Mouse (Mus musculus) cerebellum, adult 9-11 months (tissue): Measurements from ENCODE around the gene Plbd2.

ENCODE experiments used
- DNase-seq: peaks from one replicate; pipeline ENCODE4 v3.0.0; 2022

Plbd2 gene

GRCm38 (mm10) chr5:120472770-120473169 lies 30.7 kb downstream of the Plbd2 start, which contains the start of gene Sdsl:
Sdsl (minus strand) TSS chr5:120472810.
- DNase-seq, result no peak

- no peak for DNase-seq
These were observed 31.9 kb downstream of the Plbd2 start for GRCm38 (mm10) chr5:120471538-120471937.

- no peak for DNase-seq
These were observed 34.6 kb downstream of the Plbd2 start for GRCm38 (mm10) chr5:120468830-120469229.

- no peak for DNase-seq
These were observed 35.1 kb downstream of the Plbd2 start for GRCm38 (mm10) chr5:120468336-120468735.

DNA sequence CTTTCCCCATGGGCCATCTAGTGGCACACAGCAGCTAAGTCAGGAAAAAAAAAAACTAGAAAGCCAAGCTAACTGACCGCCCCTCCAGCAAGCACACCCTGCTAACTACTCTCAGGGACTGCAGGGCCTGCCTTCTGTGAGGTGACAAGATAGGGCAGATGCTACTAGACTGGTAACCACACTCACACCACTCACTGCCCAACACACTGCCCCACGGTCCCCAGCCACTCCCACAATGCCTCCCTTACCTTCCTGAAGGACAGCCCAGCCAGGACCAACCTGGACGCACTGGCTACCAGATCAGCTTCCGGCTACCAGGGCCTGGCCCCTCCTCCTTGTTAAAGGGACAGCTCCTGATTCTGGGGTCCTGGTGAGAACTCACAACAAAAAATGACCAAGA lies 36.4 kb downstream of the Plbd2 start:
- no peak for DNase-seq

- no peak for DNase-seq
These were observed 37.6 kb downstream of the Plbd2 start for GRCm38 (mm10) chr5:120465860-120466259.

DNA sequence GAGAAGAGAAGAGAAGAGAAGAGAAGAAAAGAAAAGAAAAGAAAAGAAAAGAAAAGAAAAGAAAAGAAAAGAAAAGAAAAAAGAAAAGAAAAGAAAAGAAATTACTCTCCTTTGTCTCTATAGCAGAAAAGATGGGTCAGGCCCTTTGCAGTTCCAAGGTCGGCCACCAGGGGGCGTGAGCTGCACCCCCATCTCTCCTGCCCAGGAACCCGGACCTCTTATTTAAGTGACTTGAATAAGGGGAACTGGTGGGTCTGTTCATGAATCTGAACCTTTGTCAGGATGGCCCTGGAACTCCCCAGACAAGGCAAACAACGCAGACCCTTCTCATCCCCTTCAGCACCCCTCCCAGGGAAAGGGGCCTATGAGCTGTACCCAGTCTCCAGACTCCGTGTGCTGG lies 38.4 kb downstream of the Plbd2 start:
- DNase-seq, result no peak

GRCm38 (mm10) chr5:120464321-120464720 lies 39.1 kb downstream of the Plbd2 start:
- DNase-seq, result no peak

DNA sequence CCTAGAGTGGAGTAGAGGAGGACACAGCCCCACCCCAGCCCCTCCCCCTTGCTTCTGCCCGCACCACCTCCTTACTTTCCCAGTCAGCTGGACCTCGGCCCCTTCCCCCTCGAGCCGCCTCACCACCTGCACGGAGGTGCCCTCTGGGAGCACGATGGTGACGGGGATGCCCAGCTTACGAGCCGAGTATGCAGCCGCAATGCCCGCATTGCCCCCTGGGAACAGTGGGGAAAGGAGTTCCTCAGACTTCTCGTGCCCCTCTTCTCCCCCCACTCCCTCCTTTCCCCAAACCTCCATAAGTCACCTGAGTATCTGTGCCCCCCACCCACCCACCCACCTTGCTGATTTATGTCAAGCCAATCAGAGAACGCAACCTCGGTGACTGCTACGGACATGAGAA lies 41.5 kb downstream of the Plbd2 start:
- DNase-seq, result no peak

DNA sequence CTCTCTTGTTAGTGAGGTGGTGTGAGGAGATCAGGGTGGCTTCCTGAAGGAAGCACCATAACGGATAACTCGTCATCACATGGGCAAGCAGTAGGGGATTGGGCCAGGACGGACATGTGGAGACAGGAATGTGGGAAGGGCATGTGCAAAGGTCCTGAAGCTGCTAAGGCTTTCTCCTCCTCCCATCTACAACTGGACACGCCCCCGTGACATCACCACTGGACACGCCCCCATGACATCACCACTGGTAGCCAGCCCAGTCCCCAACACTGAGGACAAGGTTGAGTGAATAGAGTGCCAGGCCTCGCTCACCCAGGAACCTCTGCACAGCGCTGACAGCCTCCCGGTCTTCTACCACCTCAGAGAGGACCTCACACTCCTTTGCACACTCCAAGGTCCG lies 44.3 kb downstream of the Plbd2 start:
- no peak for DNase-seq

GRCm38 (mm10) chr5:120457628-120458027 lies 45.8 kb downstream of the Plbd2 start:
- DNase-seq, result peak; percentile 53

- DNase-seq, result no peak
These were observed 46.4 kb downstream of the Plbd2 start for GRCm38 (mm10) chr5:120456841-120457554.

DNA sequence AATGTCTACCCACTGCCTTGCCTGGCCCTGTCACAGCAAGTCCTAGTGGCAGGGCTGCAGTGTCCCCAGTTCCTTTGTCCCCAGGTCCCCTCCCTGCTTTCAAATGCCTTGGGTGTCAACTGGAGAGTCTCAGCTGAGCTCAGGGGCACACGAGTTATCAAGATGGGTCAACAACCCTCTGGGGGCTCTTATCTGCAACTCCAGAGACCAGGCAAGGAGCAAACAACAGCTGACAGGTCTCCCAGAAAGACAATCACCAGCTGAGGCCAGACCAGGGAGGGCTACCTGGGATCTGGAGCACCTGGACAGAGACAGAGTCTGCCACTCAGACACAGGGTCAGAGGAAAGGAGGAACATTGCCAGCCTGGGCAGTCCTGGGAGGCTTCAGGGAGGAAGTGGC lies 47.2 kb downstream of the Plbd2 start:
- DNase-seq, result no peak

DNA sequence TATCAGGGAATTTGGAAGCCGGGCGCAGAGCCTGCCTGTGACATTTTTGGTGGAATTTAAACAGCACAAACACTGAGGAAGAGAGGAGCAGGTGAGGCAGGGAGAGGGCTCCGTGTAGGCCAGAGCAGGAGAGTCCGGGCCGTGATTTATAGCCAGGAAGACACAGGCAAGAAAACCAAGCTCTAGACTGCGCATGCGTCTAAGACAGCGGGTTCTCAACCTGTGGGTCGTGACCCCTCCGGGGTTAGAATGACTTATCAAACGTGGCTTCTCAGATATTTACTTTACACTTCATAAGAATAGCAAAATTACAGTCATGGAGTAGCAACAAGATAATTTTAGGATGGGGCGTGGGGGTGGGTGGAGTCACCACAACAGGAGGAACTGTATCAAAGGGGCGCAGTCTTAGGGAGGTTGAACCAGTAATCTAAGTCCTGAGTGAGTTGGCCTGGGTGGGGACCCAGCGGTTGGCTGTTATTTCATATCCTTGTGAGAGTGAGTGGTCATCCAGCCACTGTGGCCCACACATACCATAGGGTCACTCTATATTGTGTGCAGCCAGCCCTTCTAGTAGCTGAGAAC lies 48.6 kb downstream of the Plbd2 start:
- no peak for DNase-seq

- DNase-seq, result no peak
These were observed 56.1 kb downstream of the Plbd2 start for GRCm38 (mm10) chr5:120447305-120447704.

DNA sequence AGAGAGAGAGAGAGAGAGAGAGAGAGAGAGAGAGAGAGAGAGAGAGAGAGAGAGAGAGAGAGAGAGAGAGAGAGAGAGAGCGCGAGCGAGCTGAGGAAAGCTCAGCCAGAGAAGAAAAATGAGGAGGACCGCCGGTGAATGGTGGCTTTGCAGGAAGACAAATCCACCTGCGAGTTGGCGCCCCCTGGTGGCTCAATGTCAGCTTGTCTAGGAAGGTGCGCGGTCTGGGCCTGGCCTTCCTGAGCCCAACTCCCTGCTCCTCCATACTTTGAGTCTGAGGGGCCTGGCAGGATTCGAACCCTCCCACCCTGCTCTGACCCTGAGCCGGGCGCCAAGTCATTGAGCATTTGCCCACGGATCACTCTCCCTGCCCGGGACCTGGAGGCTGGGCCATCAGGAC lies 62.7 kb downstream of the Plbd2 start:
- DNase-seq, result peak; percentile 83

GRCm38 (mm10) chr5:120439887-120440670 lies 63.3 kb downstream of the Plbd2 start:
- no peak for DNase-seq

DNA sequence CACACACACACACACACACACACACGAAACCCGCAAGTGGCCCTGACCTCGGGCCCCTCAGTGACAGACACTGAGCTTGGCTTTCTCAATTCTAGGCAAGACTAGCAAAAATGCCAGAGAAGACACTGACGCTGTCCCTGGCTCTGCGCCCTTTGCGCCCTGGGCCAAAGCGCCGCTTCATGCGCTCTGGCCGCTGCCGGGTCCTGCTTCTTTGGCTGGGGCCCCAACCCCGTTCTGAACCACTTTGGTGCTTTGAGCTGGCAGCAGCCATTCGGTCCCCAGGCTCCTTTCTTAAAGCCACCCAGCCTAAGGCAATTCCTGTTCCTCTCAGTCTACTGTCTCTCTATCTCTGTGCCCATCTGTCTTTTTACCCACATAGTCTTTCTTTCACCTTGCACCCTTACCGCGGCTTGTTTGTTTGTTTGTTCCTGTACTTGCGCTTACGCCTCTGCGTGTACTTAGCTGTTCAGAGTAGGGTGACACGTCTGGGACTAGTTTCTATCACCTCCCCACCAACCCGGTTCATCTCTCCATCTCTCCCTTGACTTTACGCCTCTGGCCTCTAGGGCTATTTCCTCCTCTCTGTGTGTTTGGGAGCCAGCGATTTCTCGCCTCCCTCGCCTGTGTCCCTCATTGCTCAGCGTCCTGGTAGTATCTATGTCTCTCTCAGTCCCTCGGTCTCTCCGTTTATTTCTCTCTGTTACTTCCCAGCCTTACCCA lies 64.3 kb downstream of the Plbd2 start:
- DNase-seq, result no peak

DNA sequence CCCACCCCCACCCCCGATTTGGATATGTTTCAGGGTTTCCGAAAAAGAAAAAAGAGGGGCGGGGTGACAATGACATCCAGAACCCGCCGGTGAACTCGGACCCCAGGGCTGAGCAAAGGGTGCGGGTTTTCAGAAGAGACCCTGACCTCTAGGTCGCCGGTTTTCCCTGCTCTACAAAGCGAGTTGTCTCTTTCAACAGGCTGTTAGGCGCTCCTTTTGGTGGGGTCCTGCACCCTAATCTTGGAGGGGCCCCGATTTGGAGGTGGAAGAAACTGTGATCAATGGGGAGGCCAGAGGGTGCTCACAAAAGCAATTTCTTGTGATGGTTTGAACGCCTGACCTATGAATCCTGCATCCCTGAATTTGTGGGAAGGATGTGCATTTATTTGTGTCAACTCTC lies 65.0 kb downstream of the Plbd2 start:
- no peak for DNase-seq

GRCm38 (mm10) chr5:120437986-120438385 lies 65.4 kb downstream of the Plbd2 start:
- no peak for DNase-seq

DNA sequence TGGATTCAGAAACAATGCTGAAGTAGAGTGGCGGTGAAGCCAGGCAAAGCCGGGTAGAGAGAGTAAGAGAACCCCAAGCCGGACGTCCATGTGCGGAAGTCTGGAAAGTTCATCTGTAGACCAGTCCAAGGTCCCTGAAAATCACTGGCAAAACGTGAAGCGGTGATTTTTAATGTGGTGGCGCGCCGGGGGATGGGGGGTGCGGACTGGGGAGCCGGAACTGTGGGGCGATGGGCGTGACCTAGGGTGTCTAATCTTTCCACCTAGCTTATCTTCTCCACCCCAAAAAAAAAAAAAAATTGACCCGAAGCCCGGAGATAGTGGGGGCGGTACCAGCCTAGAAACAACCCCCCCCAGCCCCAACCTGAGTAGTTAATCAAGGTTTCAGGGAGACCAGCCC lies 65.9 kb downstream of the Plbd2 start:
- no peak for DNase-seq

GRCm38 (mm10) chr5:120436885-120437495 lies 66.4 kb downstream of the Plbd2 start:
- DNase-seq, result no peak
